Mouse (Mus musculus): ENCODE results near the gene Cd47. TPM values are rescaled to one million over a fixed set of nuclear protein-coding genes. Genes with fewer than 3 reads are reported as not detected.

Cd47 gene
- total and polyA plus RNA-seq, 3 experiments = 102 to 277 (median 142) TPM

DNA sequence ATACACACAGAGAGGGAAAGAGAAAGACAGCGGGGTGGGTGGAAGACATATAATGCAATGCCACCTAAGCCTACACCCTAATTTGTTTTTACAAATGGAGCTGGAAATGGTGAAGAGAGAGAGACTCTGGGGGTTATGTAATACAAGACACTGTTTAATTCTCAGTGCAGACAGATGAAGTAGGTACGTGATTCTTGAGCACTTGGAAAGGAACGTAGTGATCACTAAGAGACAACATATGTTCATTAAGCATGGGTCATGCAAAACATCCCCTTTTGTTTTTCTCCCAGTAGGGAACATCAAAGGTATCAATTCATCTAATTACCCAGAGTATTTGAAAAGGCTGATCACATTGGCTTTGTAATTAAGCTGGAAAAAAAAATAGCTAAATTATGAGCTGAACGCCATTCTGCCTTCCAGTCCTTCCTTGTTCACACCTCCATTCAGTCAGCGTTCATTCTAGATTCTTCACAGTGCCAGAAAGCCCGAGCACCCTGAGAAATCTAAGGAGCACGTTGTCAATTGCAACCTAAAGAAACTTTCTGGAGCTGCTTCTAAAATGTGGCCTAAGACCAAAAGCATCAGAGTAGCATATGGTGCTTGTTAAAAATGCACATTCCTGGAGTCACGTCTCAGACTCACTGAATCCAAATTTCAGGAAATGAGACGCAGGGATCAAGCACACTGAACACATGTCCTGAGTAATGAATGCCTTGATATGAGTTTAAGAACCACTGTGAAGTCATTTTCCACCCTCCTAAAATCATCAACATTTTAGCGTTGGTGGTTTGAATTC lies 12.7 kb downstream of the Cd47 start:
- Histone ChIP-seq H3K4me1 (ENCODE audit: control insufficient read depth in 1 of 2, insufficient read depth in 2 of 2) (peaks cover 11 to 39% of the 10 kb centered on the region in 2 experiments), H3K9ac (ENCODE audit: insufficient read depth, low read depth) (no peak overlapping the region)

GRCm38 (mm10) chr16:49814419-49814818 lies 14.1 kb downstream of the Cd47 start:
- dilution Hi-C loops (cut with MboI; ENCODE audit: extremely low pct_ligation_motif_present, extremely low pct_unique_long_range_greater_than_20kb, low sequenced_read_pairs) (no loop called here), in situ Hi-C loops (cut with MboI; ENCODE audit: low pct_ligation_motif_present, low pct_unique_long_range_greater_than_20kb, low sequenced_read_pairs) (no loop called here)
- H3K4me3 ChIP-seq (replicated peaks in 1 of 3; ENCODE audit: low read depth in 2 of 3, low read length in 2 of 3, poor library complexity in 1 of 3) = no peak overlapping the region
- DNase-seq (ENCODE audit: extremely low read depth) = no peak
- no peak overlapping the region for H3K27ac ChIP-seq (ENCODE audit: insufficient read depth, low read depth)
- no peaks in the 10 kb centered on the region for H3K36me3 ChIP-seq (replicated peaks in 1 of 2; ENCODE audit: control insufficient read depth in 1 of 2, insufficient read depth in 1 of 2, low read length in 1 of 2)
- no peak overlapping the region for H3K4me2 ChIP-seq (ENCODE audit: insufficient read depth, low read depth, poor library complexity, severe bottlenecking)
- no peaks in the 10 kb centered on the region for H3K79me2 ChIP-seq (replicated peaks; ENCODE audit: control insufficient read depth, extremely low read depth, insufficient read depth, poor library complexity, severe bottlenecking)
- peaks cover 6% of the 10 kb centered on the region for H3K9me3 ChIP-seq (replicated peaks; ENCODE audit: low read length)
- H3K27me3 ChIP-seq (replicated peaks) = no peaks in the 10 kb centered on the region
- no peak overlapping the region for H3K9ac ChIP-seq (ENCODE audit: insufficient read depth, low read depth)
- TF ChIP-seq RAD21 (IDR thresholded peaks at IDR 0.05; ENCODE audit: low read depth, low read length) (no peak), MAZ (IDR thresholded peaks at IDR 0.05; ENCODE audit: low read depth, low read length) (no peak), ZKSCAN1 (IDR thresholded peaks at IDR 0.05; ENCODE audit: borderline replicate concordance, low read depth, low read length) (no peak), MAFK (IDR thresholded peaks at IDR 0.05; ENCODE audit: insufficient replicate concordance, low read length) (no peak), POLR2A (IDR thresholded peaks at IDR 0.05; ENCODE audit: low read depth, low read length) (no peak), PAX5 (IDR thresholded peaks at IDR 0.05; ENCODE audit: low read length) (no peak), E2F4 (IDR thresholded peaks at IDR 0.05; ENCODE audit: insufficient replicate concordance, low read depth, low read length) (no peak), SMC3 (IDR thresholded peaks at IDR 0.05; ENCODE audit: low read depth, low read length) (no peak), UBTF (IDR thresholded peaks at IDR 0.05; ENCODE audit: low read depth, low read length) (no peak), CHD2 (IDR thresholded peaks at IDR 0.05; ENCODE audit: low read length) (no peak), ZMIZ1 (IDR thresholded peaks at IDR 0.05; ENCODE audit: low read depth, low read length) (no peak), TBP (conservative IDR thresholded peaks at IDR 0.05; ENCODE audit: low read depth, low read length) (no peak), GABPA (IDR thresholded peaks at IDR 0.05; ENCODE audit: insufficient replicate concordance, low read depth, low read length) (no peak), ETS1 (conservative IDR thresholded peaks at IDR 0.05; ENCODE audit: low read depth, low read length) (no peak), JUN (IDR thresholded peaks at IDR 0.05; ENCODE audit: insufficient read depth, low read depth, low read length) (no peak), NELFE (IDR thresholded peaks at IDR 0.05; ENCODE audit: low read depth, low read length) (no peak), MAX (IDR thresholded peaks at IDR 0.05; ENCODE audit: low read length) (no peak), ELF1 (IDR thresholded peaks at IDR 0.05; ENCODE audit: low read depth, low read length) (no peak), TCF12 (IDR thresholded peaks at IDR 0.05; ENCODE audit: low read depth, low read length) (no peak)
- H3K4me1 ChIP-seq (ENCODE audit: control insufficient read depth in 1 of 2, insufficient read depth in 2 of 2) = peaks cover 15 to 53% of the 10 kb centered on the region in 2 experiments

More for the DNA sequence above, 12.7 kb downstream of the Cd47 start:
- no peaks in the 10 kb centered on the region for H3K79me2 ChIP-seq (replicated peaks; ENCODE audit: control insufficient read depth, extremely low read depth, insufficient read depth, poor library complexity, severe bottlenecking)
- peaks cover 6% of the 10 kb centered on the region for H3K9me3 ChIP-seq (replicated peaks; ENCODE audit: low read length)
- H3K27ac ChIP-seq (ENCODE audit: insufficient read depth, low read depth) = no peak overlapping the region
- H3K36me3 ChIP-seq (replicated peaks in 1 of 2; ENCODE audit: control insufficient read depth in 1 of 2, insufficient read depth in 1 of 2, low read length in 1 of 2) = no peaks in the 10 kb centered on the region
- in situ Hi-C loops (cut with MboI; ENCODE audit: low pct_ligation_motif_present, low pct_unique_long_range_greater_than_20kb, low sequenced_read_pairs) (no loop called here), dilution Hi-C loops (cut with MboI; ENCODE audit: extremely low pct_ligation_motif_present, extremely low pct_unique_long_range_greater_than_20kb, low sequenced_read_pairs) (no loop called here)
- no peaks in the 10 kb centered on the region for H3K27me3 ChIP-seq (replicated peaks)
- no peak for DNase-seq (ENCODE audit: extremely low read depth)
- no peak overlapping the region for H3K4me2 ChIP-seq (ENCODE audit: insufficient read depth, low read depth, poor library complexity, severe bottlenecking)
- H3K4me3 ChIP-seq (replicated peaks in 1 of 3; ENCODE audit: low read depth in 2 of 3, low read length in 2 of 3, poor library complexity in 1 of 3) = no peak overlapping the region
- TF ChIP-seq RAD21 (IDR thresholded peaks at IDR 0.05; ENCODE audit: low read depth, low read length) = no peak
- TF ChIP-seq ZMIZ1 (IDR thresholded peaks at IDR 0.05; ENCODE audit: low read depth, low read length) = no peak
- no peak for TF ChIP-seq IRF4 (IDR thresholded peaks at IDR 0.05; ENCODE audit: low read depth, low read length)
- no peak for TF ChIP-seq MAFK (IDR thresholded peaks at IDR 0.05; ENCODE audit: insufficient replicate concordance, low read length)
- no peak for TF ChIP-seq TBP (conservative IDR thresholded peaks at IDR 0.05; ENCODE audit: low read depth, low read length)
- TF ChIP-seq CHD2 (IDR thresholded peaks at IDR 0.05; ENCODE audit: low read length) = no peak
- no peak for TF ChIP-seq ZKSCAN1 (IDR thresholded peaks at IDR 0.05; ENCODE audit: borderline replicate concordance, low read depth, low read length)
- no peak for TF ChIP-seq MAX (IDR thresholded peaks at IDR 0.05; ENCODE audit: low read length)
- TF ChIP-seq MYC (IDR thresholded peaks at IDR 0.05; ENCODE audit: low read depth, low read length) = no peak
